Mouse (Mus musculus) erythroblast, adult 5-6 weeks (primary cell): ENCODE data around the gene Erbb4. TPM values are rescaled to one million over a fixed set of nuclear protein-coding genes. Genes with fewer than 3 reads are reported as not detected.

Experiments used
- ATAC-seq: replicated peaks from 2 replicates; pipeline ENCODE4 v1.8.0; 2016; ENCODE audit warnings: moderate number of reproducible peaks, mild to moderate bottlenecking, moderate TSS enrichment, inconsistent platforms; ENCODE audit not compliant: poor library complexity, low FRiP score, severe bottlenecking
- total RNA-seq, 2 experiments: library from RNA; stranded (forward) in 1 of 2; stranded (reverse) in 1 of 2; fragments of 150-400 nt in 1 of 2; fragments of 200-764, 138-1000 nt in 1 of 2; gene quantifications; 2 replicates each; pipeline versions ENCODE4 v1.2.3 to v1.2.4; 2015 to 2017; ENCODE audit warnings: low replicate concordance in 2 of 2

Erbb4 gene
- total RNA-seq, 2 experiments from 2014 or later: under 0.01 TPM; not detected in 1

- no peak for ATAC-seq
Observed at GRCm38 (mm10) chr1:68142562-68143350, 965.1 kb downstream of the Erbb4 start.

- no peak for ATAC-seq
Observed at GRCm38 (mm10) chr1:68134943-68135342, 972.9 kb downstream of the Erbb4 start.

GRCm38 (mm10) chr1:68134450-68134849 lies 973.4 kb downstream of the Erbb4 start:
- ATAC-seq: no peak

GRCm38 (mm10) chr1:68123541-68123940 lies 984.3 kb downstream of the Erbb4 start:
- ATAC-seq: no peak

GRCm38 (mm10) chr1:68120364-68120763 lies 987.5 kb downstream of the Erbb4 start:
- no peak for ATAC-seq

GRCm38 (mm10) chr1:68115721-68116120 lies 992.1 kb downstream of the Erbb4 start:
- no peak for ATAC-seq

- ATAC-seq: no peak
Observed at GRCm38 (mm10) chr1:68106543-68106860, 1001.4 kb downstream of the Erbb4 start.

GRCm38 (mm10) chr1:68105834-68106542 lies 1001.9 kb downstream of the Erbb4 start:
- no peak for ATAC-seq

- ATAC-seq: no peak
Observed at GRCm38 (mm10) chr1:68089623-68090022, 1018.2 kb downstream of the Erbb4 start.

- no peak for ATAC-seq
Observed at GRCm38 (mm10) chr1:68056494-68056893, 1051.4 kb downstream of the Erbb4 start.

GRCm38 (mm10) chr1:68054715-68055114 lies 1053.1 kb downstream of the Erbb4 start:
- no peak for ATAC-seq

- ATAC-seq: no peak
Observed at GRCm38 (mm10) chr1:68049856-68050255, 1058.0 kb downstream of the Erbb4 start.

- no peak for ATAC-seq
Observed at GRCm38 (mm10) chr1:68047139-68047538, 1060.7 kb downstream of the Erbb4 start.

GRCm38 (mm10) chr1:68046551-68046970 lies 1061.3 kb downstream of the Erbb4 start:
- no peak for ATAC-seq

GRCm38 (mm10) chr1:68024086-68024940 lies 1083.5 kb downstream of the Erbb4 start:
- ATAC-seq: no peak

GRCm38 (mm10) chr1:68020020-68020419 lies 1087.8 kb downstream of the Erbb4 start:
- no peak for ATAC-seq

- ATAC-seq: no peak
Observed at GRCm38 (mm10) chr1:68019618-68020017, 1088.2 kb downstream of the Erbb4 start.
